Mouse (Mus musculus): ENCODE data around the gene Tmcc3. TPM values are rescaled to one million over a fixed set of nuclear protein-coding genes. Genes with fewer than 3 reads are reported as not detected.

Tmcc3 gene
- polyA plus RNA-seq, 1 experiment from 2014 or later: 20.8 TPM

DNA sequence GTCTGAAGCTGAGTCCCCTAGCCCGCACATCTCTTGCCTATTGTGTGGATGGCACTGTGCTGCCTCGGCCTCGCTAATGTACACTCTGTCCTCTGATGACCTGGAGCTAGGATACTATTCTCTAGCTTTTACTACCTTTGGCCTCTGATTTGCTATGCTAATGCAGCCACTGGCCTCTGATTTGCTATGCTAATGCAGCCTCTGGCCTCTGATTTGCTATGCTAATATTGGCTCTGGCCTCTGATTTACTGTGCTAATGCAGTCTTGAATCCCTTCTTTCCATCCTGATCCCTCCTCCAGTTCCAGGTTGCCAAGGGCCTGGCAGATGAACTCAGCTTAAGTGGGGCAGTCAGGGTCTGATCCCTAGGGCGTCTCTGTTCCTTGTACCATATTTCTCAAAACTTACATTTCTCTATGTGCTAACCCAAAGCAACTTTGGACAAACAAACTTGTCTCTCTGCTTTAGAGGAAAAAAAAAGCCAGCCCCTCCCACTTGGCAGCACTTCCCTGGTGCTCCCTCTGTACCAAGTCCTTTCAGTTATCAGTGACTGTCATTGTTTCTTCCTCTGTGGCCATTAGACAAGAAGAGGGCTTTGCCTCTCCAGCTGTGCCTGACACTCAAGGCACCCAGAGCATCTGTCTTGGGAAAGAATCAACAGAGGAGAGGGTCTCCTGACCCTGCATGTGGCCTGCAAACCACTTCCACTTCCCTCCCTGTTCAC, 237.9 kb downstream of the Tmcc3 start:
- ATAC-seq (ENCODE audit: low FRiP score, low TSS enrichment) (no peak), DNase-seq (ENCODE audit: low spot score) (no peak)
- H3K4me1 ChIP-seq (replicated peaks; ENCODE audit: control insufficient read depth, insufficient read depth): peaks cover 7% of the 10 kb centered on the region
- H3K9me3 ChIP-seq (ENCODE audit: control insufficient read depth, low read length): no peaks in the 10 kb centered on the region
- TF ChIP-seq EP300 (optimal IDR thresholded peaks at IDR 0.05) (no peak), CTCF (IDR thresholded peaks at IDR 0.05; ENCODE audit: low read depth) (no peak)
- peak overlapping the region; percentile 37 for H3K27ac ChIP-seq (replicated peaks)
- no peaks in the 10 kb centered on the region for H3K36me3 ChIP-seq (ENCODE audit: control insufficient read depth, insufficient read depth, low read length)
- no peak overlapping the region for H3K4me2 ChIP-seq (replicated peaks; ENCODE audit: low read depth)
- no peak overlapping the region for H3K4me3 ChIP-seq (ENCODE audit: low read depth, low read length)
- WGBS: 60% methylated on average over 4 of the region's 4 CpGs
- H3K27me3 ChIP-seq (ENCODE audit: control insufficient read depth, insufficient read depth, low read length): no peaks in the 10 kb centered on the region
- no peak overlapping the region for H3K9ac ChIP-seq (ENCODE audit: low read length)

DNA sequence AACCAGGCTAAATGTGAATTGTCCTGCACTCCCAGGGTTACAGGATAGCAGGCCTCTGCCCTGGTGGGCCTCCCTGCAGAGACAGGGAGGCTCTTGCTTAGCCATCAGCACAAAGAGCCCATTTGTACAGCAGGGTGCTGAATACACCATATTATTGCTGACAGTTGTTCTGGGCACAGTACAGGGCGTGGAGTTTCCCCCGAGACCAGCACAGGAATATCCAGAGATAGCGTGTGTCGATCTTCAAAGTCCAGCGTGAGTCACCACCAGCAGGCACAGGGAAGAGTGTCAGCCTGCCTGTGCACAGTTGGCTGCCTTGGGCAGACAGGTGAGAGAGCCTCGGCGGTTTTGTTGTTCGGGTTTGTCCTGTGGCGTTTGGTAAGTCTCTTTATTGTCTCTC, 238.9 kb downstream of the Tmcc3 start:
- no peak overlapping the region for H3K4me3 ChIP-seq (ENCODE audit: low read depth, low read length)
- no peaks in the 10 kb centered on the region for H3K36me3 ChIP-seq (ENCODE audit: control insufficient read depth, insufficient read depth, low read length)
- peaks cover 7% of the 10 kb centered on the region for H3K4me1 ChIP-seq (replicated peaks; ENCODE audit: control insufficient read depth, insufficient read depth)
- peak overlapping the region; percentile 78 for H3K27ac ChIP-seq (replicated peaks)
- no peaks in the 10 kb centered on the region for H3K27me3 ChIP-seq (ENCODE audit: control insufficient read depth, insufficient read depth, low read length)
- no peak overlapping the region for H3K4me2 ChIP-seq (replicated peaks; ENCODE audit: low read depth)
- peak; percentile 60 for DNase-seq (ENCODE audit: low spot score)
- peak; percentile 60 for ATAC-seq (ENCODE audit: low FRiP score, low TSS enrichment)
- WGBS: 24% methylated on average over 9 of the region's 9 CpGs
- no peak overlapping the region for H3K9ac ChIP-seq (ENCODE audit: low read length)
- H3K9me3 ChIP-seq (ENCODE audit: control insufficient read depth, low read length): no peaks in the 10 kb centered on the region
- no peak for TF ChIP-seq EP300 (optimal IDR thresholded peaks at IDR 0.05)
- no peak for TF ChIP-seq CTCF (IDR thresholded peaks at IDR 0.05; ENCODE audit: low read depth)

DNA sequence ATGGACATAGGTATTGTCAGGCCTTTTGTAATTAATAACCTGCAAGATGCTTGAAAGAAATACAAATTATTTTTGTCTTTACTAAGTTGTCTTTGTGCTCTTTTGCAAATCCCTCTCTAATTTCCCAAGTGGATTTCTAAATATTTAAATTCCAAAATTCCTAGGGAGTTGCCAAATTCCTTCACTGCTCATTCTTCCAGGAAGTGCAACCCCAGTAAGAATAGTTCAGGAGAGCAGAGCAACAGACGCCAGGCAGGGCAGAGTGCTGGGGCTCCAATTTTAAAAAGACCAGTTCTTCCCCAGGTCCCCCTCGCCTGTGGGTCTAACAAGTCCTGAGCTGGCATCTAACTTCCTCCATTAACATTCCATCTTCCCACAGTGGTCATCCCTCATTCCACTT, 239.3 kb downstream of the Tmcc3 start:
- Histone ChIP-seq H3K4me3 (ENCODE audit: low read depth, low read length) (no peak overlapping the region), H3K9me3 (ENCODE audit: control insufficient read depth, low read length) (no peaks in the 10 kb centered on the region), H3K9ac (ENCODE audit: low read length) (no peak overlapping the region), H3K4me2 (replicated peaks; ENCODE audit: low read depth) (no peak overlapping the region), H3K36me3 (ENCODE audit: control insufficient read depth, insufficient read depth, low read length) (no peaks in the 10 kb centered on the region), H3K27ac (replicated peaks) (peak overlapping the region; percentile 78), H3K4me1 (replicated peaks; ENCODE audit: control insufficient read depth, insufficient read depth) (peaks cover 7% of the 10 kb centered on the region), H3K27me3 (ENCODE audit: control insufficient read depth, insufficient read depth, low read length) (no peaks in the 10 kb centered on the region)
- no peak for DNase-seq (ENCODE audit: low spot score)
- no peak for TF ChIP-seq CTCF (IDR thresholded peaks at IDR 0.05; ENCODE audit: low read depth)
- TF ChIP-seq EP300 (optimal IDR thresholded peaks at IDR 0.05): no peak
- no peak for ATAC-seq (ENCODE audit: low FRiP score, low TSS enrichment)
- WGBS: 17% methylated on average over 2 of the region's 2 CpGs

DNA sequence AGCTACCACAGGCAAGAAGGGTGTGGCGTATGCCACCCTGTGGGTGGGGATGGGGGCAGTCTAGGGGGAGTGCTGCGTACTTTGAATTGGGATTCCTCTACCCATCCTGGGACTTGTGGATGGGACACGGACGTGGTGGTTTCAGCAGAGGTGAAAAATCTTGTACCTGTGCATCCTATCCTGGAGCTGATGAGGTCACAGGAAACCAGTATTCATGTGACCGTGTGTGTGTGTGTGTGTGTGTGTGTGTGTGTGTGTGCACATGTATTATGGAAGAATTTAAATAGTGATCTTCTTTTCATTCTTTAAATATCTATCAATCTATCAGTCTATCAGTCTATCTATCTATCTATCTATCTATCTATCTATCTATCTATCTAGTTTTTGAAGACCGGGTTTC, 239.8 kb downstream of the Tmcc3 start:
- Histone ChIP-seq H3K27ac (replicated peaks) (peak overlapping the region; percentile 75), H3K4me2 (replicated peaks; ENCODE audit: low read depth) (no peak overlapping the region), H3K9me3 (ENCODE audit: control insufficient read depth, low read length) (no peaks in the 10 kb centered on the region), H3K9ac (ENCODE audit: low read length) (no peak overlapping the region), H3K36me3 (ENCODE audit: control insufficient read depth, insufficient read depth, low read length) (no peaks in the 10 kb centered on the region), H3K4me1 (replicated peaks; ENCODE audit: control insufficient read depth, insufficient read depth) (peaks cover 7% of the 10 kb centered on the region), H3K27me3 (ENCODE audit: control insufficient read depth, insufficient read depth, low read length) (no peaks in the 10 kb centered on the region), H3K4me3 (ENCODE audit: low read depth, low read length) (no peak overlapping the region)
- no peak for ATAC-seq (ENCODE audit: low FRiP score, low TSS enrichment)
- no peak for DNase-seq (ENCODE audit: low spot score)
- 79% methylated on average over 6 of the region's 6 CpGs for WGBS
- TF ChIP-seq EP300 (optimal IDR thresholded peaks at IDR 0.05): no peak
- TF ChIP-seq CTCF (IDR thresholded peaks at IDR 0.05; ENCODE audit: low read depth): no peak

DNA sequence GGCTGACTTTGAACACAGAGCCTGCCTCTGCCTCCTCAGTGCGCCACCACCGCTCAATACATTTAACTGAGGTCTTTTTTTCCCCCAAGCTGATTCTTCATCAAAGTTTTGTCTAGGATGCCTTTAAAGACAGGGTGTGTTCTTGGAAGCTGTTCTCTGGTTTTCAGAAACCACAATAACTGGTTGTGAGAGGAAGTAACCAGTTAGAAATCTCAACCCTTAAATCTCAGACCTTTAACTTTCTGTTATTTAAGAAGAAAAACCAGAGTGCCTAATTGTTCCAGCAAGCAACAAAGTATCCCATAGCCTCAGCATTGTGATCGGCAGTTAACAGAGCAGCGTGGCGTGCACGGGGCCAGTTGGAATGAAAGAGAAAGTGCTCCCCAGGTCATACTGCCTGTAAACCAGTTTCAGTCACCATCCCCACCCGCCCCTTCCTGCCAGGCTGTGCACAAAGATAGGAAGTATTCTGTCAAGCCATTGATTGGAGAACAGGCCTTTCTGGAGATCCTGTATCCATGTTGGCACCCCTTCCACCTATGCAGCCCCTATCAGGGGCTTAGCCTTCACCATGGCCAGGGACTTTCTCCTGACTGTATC, 240.3 kb downstream of the Tmcc3 start:
- no peaks in the 10 kb centered on the region for H3K9me3 ChIP-seq (ENCODE audit: control insufficient read depth, low read length)
- no peak overlapping the region for H3K4me3 ChIP-seq (ENCODE audit: low read depth, low read length)
- no peak overlapping the region for H3K4me2 ChIP-seq (replicated peaks; ENCODE audit: low read depth)
- 69% methylated on average over 7 of the region's 7 CpGs for WGBS
- no peak for ATAC-seq (ENCODE audit: low FRiP score, low TSS enrichment)
- H3K27me3 ChIP-seq (ENCODE audit: control insufficient read depth, insufficient read depth, low read length): no peaks in the 10 kb centered on the region
- peak; percentile 45 for DNase-seq (ENCODE audit: low spot score)
- no peaks in the 10 kb centered on the region for H3K36me3 ChIP-seq (ENCODE audit: control insufficient read depth, insufficient read depth, low read length)
- no peak overlapping the region for H3K9ac ChIP-seq (ENCODE audit: low read length)
- TF ChIP-seq EP300 (optimal IDR thresholded peaks at IDR 0.05) (no peak), CTCF (IDR thresholded peaks at IDR 0.05; ENCODE audit: low read depth) (no peak)
- peaks cover 7% of the 10 kb centered on the region for H3K4me1 ChIP-seq (replicated peaks; ENCODE audit: control insufficient read depth, insufficient read depth)
- peak overlapping the region; percentile 30; the same call in 1 of the 2 replicates for H3K27ac ChIP-seq (replicated peaks)

DNA sequence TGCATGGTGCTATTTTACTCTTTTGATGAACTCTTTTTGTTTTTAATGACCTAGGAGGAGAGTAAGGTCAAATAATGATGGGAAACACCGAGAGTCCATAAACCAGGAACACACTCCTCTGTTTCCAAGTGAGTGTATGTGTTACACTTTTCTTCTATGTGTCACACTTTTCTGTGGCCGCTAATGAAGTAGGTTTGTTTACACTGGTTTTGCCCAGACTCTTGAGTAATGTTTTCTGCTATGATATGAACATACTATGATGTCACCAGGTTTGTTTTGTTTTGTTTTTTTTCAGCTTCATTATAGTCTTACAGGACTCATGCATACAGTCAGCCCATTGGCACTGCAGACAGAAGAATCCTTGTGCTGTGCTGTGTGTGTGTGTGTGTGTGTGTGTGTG, 243.6 kb downstream of the Tmcc3 start:
- peaks cover 7% of the 10 kb centered on the region for H3K4me1 ChIP-seq (replicated peaks; ENCODE audit: control insufficient read depth, insufficient read depth)
- no peaks in the 10 kb centered on the region for H3K36me3 ChIP-seq (ENCODE audit: control insufficient read depth, insufficient read depth, low read length)

More for the DNA sequence above, 243.6 kb downstream of the Tmcc3 start:
- TF ChIP-seq CTCF (IDR thresholded peaks at IDR 0.05; ENCODE audit: low read depth) (no peak), EP300 (optimal IDR thresholded peaks at IDR 0.05) (no peak)
- ATAC-seq (ENCODE audit: low FRiP score, low TSS enrichment) (peak; percentile 76), DNase-seq (ENCODE audit: low spot score) (no peak)
- H3K4me3 ChIP-seq (ENCODE audit: low read depth, low read length): no peak overlapping the region
- no peaks in the 10 kb centered on the region for H3K9me3 ChIP-seq (ENCODE audit: control insufficient read depth, low read length)
- H3K27me3 ChIP-seq (ENCODE audit: control insufficient read depth, insufficient read depth, low read length): no peaks in the 10 kb centered on the region
- no peak overlapping the region for H3K9ac ChIP-seq (ENCODE audit: low read length)
- 61% methylated on average over 2 of the region's 2 CpGs for WGBS
- H3K4me2 ChIP-seq (replicated peaks; ENCODE audit: low read depth): no peak overlapping the region
- 0 out of 2 replicates have a peak overlapping the region, but pooled peaks have one; percentile 8 for H3K27ac ChIP-seq (replicated peaks)

Data from stomach, postnatal 0 days (tissue).